Mouse (Mus musculus): ENCODE data around the gene Arpc1a.

- TF ChIP-seq CTCF (IDR thresholded peaks at IDR 0.05; ENCODE audit: borderline replicate concordance, control insufficient read depth, extremely low read depth, insufficient read depth, low read length, poor library complexity): 0 out of 2 replicates have a peak, but pooled peaks have one; percentile 7
- 0 out of 2 replicates have a peak, but pooled peaks have one; percentile 1 for TF ChIP-seq POLR2A (IDR thresholded peaks at IDR 0.05; ENCODE audit: control insufficient read depth, extremely low read depth, insufficient read depth, low read length, poor library complexity)
These were observed 31.2 kb downstream of the Arpc1a start for GRCm38 (mm10) chr5:145114606-145115473.

Data from thymus, adult 2 months (tissue).